Mouse (Mus musculus) myocyte (in vitro differentiated cells): Measurements from ENCODE around the gene Zer1. TPM values are rescaled to one million over a fixed set of nuclear protein-coding genes. Genes with fewer than 3 reads are reported as not detected.
A peak's percentile ranks its signal among the peaks of the same experiment; 100 is the strongest.

Experiments used
- H3K27me3 ChIP-seq: one replicate; pipeline ENCODE4 v1.6.1; 2011; ENCODE audit not compliant: control insufficient read depth, insufficient read depth, insufficient read length
- H3K36me3 ChIP-seq: one replicate; pipeline ENCODE4 v1.6.1; 2011; ENCODE audit not compliant: control insufficient read depth, insufficient read depth
- H3K4me2 ChIP-seq: one replicate; pipeline ENCODE4 v1.6.1; 2011; ENCODE audit warnings: low read depth, control low read depth
- H3K4me3 ChIP-seq: one replicate; pipeline ENCODE4 v1.5.1; 2011; ENCODE audit warnings: mild to moderate bottlenecking, control low read depth, moderate library complexity
- H3K79me2 ChIP-seq: one replicate; pipeline ENCODE4 v1.6.1; 2011; ENCODE audit not compliant: control insufficient read depth, insufficient read depth
- H3ac ChIP-seq: one replicate; pipeline ENCODE4 v1.6.1; 2011; ENCODE audit not compliant: control insufficient read depth, insufficient read length
- CEBPB ChIP-seq: IDR thresholded peaks from 2 replicates; pipeline ENCODE4 v1.6.1; 2011; ENCODE audit warnings: mild to moderate bottlenecking, moderate library complexity; ENCODE audit not compliant: poor library complexity, insufficient read depth, severe bottlenecking
- E2F4 ChIP-seq: IDR thresholded peaks from one replicate; pipeline ENCODE4 v1.6.1; 2011; ENCODE audit warnings: mild to moderate bottlenecking, control low read depth, moderate library complexity; ENCODE audit not compliant: insufficient read depth
- MAX ChIP-seq: IDR thresholded peaks from one replicate; pipeline ENCODE4 v1.6.1; 2011; ENCODE audit warnings: low read depth, mild to moderate bottlenecking, control low read depth
- MYOD1 ChIP-seq, 3 experiments: IDR thresholded peaks; one replicate each; pipeline ENCODE4 v1.6.1; 2011; ENCODE audit warnings: control low read depth in 2 of 3, low read depth in 2 of 3, mild to moderate bottlenecking in 2 of 3, moderate library complexity in 1 of 3; ENCODE audit not compliant: insufficient read length in 2 of 3, control insufficient read depth in 1 of 3
- MYOG ChIP-seq, 3 experiments: IDR thresholded peaks; one replicate each; pipeline ENCODE4 v1.6.1; 2011; ENCODE audit warnings: control low read depth in 2 of 3, low read depth in 2 of 3, mild to moderate bottlenecking in 2 of 3; ENCODE audit not compliant: insufficient read length in 2 of 3, control insufficient read depth in 1 of 3, insufficient read depth in 1 of 3
- POLR2A ChIP-seq: IDR thresholded peaks from one replicate; pipeline ENCODE4 v1.6.1; 2011; ENCODE audit warnings: low read depth, mild to moderate bottlenecking, control low read depth, moderate library complexity; ENCODE audit not compliant: insufficient read length
- POLR2AphosphoS2 ChIP-seq: IDR thresholded peaks from one replicate; pipeline ENCODE4 v1.6.1; 2011; ENCODE audit warnings: low read depth, control low read depth; ENCODE audit not compliant: insufficient read length
- REST ChIP-seq: IDR thresholded peaks from one replicate; pipeline ENCODE4 v1.6.1; 2011; ENCODE audit warnings: mild to moderate bottlenecking, control low read depth, moderate library complexity; ENCODE audit not compliant: insufficient read depth, insufficient read length
- SRF ChIP-seq: IDR thresholded peaks from one replicate; pipeline ENCODE4 v1.6.1; 2011; ENCODE audit warnings: low read depth; ENCODE audit not compliant: control insufficient read depth, insufficient read length
- TCF12 ChIP-seq: IDR thresholded peaks from one replicate; pipeline ENCODE4 v1.6.1; 2011; ENCODE audit warnings: mild to moderate bottlenecking, control low read depth; ENCODE audit not compliant: poor library complexity, insufficient read depth, severe bottlenecking
- TCF3 ChIP-seq: IDR thresholded peaks from one replicate; pipeline ENCODE4 v1.6.1; 2011; ENCODE audit warnings: low read depth, control low read depth; ENCODE audit not compliant: insufficient read length
- USF1 ChIP-seq: IDR thresholded peaks from one replicate; pipeline ENCODE4 v1.6.1; 2011; ENCODE audit warnings: low read depth, mild to moderate bottlenecking, control low read depth, moderate library complexity
- polyA plus RNA-seq: library from polyadenylated mRNA; unstranded; fragments of >200 nt; fragmentation: generic; extraction: Trizol; gene quantifications from one replicate; pipeline ENCODE4 v1.2.1, GENCODE M21; 2012; ENCODE audit warnings: missing spikeins

Zer1 gene
- polyA plus RNA-seq, 1 experiment: 13.1 TPM

DNA sequence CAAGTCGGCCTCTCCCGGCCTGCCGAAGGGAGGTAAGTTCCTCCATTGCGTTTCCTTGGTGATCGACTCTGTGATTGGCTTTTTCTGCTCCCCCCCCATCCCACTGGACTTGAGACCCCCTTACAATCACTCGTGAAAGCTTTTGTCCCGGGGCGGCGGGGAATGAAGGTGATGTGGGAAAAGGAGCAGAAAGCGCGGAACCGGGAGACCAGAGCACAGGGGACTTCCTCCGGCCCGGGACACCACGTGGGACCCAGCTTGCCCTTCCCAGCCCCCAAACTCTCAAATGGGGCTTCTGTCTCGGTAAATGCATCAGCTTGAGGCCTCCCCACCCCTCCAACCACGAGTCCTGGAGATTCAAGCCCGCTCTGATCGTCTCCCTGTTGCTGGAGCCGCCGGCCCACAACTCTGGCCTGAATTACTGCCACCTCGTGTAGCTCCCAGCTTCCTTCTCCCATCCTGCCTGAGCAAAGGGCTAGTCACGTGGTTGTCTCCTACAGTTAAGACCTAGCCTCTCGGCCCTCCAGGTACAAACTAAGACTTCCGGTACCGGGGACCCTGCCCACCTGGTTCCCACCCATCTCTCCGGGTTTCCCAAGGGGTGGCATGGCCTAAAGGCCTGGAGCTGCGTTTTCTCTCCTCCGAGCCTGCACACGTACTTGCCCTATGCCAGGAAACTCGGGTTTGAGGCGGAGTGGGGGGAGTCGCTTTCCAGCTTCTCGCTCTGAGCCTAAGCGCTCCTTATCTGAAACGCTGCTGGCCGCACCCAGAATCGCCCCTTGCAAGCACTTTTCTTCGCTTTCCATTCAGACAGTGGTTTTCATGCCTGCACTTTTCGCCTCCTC lies 61.9 kb downstream of the Zer1 start:
- no peaks in the 10 kb centered on the region for H3K36me3 ChIP-seq
- TF ChIP-seq SRF: no peak
- peak; percentile 7 for TF ChIP-seq MAX
- TF ChIP-seq POLR2AphosphoS2: peak; percentile 80
- TF ChIP-seq POLR2A: peak; percentile 81
- no peak for TF ChIP-seq MYOD1 (IDR thresholded peaks at IDR 0.05; ENCODE audit: control insufficient read depth in 1 of 3, insufficient read length in 2 of 3, low read depth in 2 of 3)
- TF ChIP-seq USF1: peak; percentile 80
- TF ChIP-seq TCF12: no peak
- peak overlapping the region; percentile 89 for H3K4me2 ChIP-seq
- peak overlapping the region; percentile 74 for H3K4me3 ChIP-seq
- peak overlapping the region; percentile 58 for H3ac ChIP-seq
- no peaks in the 10 kb centered on the region for H3K27me3 ChIP-seq
- peaks cover 34% of the 10 kb centered on the region for H3K79me2 ChIP-seq

DNA sequence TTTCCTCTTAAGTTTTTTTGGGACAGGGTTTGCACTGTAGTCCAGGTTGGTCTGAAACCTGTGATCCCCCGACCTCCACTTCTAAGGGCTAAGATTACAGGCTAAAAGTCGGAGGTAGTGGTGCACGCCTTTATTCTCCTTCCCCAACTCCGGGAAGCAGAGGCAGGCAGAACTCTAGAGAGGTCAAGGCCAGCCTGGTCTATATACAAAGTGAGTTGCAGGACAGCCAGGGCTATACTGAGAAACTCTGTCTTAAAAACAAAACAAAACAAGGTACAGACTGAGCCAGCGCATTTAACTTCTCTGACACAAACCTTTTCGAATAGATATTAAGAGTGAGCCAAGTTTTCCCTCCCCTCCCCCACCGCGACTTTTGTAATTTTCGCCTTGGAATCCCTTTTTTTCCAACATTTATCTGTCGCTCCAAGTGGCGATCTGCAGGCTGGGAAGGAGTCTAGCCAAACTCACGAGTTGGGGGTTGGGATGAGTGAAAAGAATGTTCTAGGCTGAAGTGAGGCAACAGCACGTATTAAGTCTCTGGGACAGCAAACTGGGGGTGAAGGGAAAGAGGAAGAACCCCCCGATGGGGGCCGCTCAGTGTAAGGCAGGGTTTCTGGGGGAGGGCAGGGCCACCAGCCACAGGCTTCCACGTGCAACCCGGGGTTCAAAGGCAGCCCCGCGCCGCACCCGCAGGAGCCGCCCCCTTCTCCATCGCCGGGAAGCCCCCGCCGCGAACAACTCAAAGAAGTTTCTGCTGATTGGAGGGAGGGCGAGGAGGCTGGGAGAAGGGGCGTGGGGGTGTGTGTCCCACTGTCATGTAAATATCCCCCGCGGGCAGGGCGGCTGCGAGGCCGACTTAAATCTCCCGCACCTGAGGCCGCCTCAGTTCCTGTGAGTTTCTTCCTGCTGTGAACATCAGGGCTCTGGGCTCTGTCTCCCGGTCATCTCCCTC lies 62.9 kb downstream of the Zer1 start:
- no peak for TF ChIP-seq POLR2AphosphoS2
- no peak for TF ChIP-seq TCF3
- TF ChIP-seq POLR2A: no peak
- TF ChIP-seq SRF: no peak
- no peak for TF ChIP-seq REST
- no peak for TF ChIP-seq USF1
- TF ChIP-seq TCF12: no peak
- TF ChIP-seq MAX: no peak
- no peak for TF ChIP-seq CEBPB
- TF ChIP-seq MYOD1 (IDR thresholded peaks at IDR 0.05; ENCODE audit: control insufficient read depth in 1 of 3, insufficient read length in 2 of 3, low read depth in 2 of 3): no peak
- TF ChIP-seq MYOG (IDR thresholded peaks at IDR 0.05; ENCODE audit: control insufficient read depth in 1 of 3, insufficient read depth in 1 of 3, insufficient read length in 2 of 3, low read depth in 2 of 3): no peak
- TF ChIP-seq E2F4: no peak
- Histone ChIP-seq H3K79me2 (peaks cover 30% of the 10 kb centered on the region), H3K4me2 (peak overlapping the region; percentile 89), H3K36me3 (no peaks in the 10 kb centered on the region), H3K4me3 (peak overlapping the region; percentile 74), H3ac (peak overlapping the region; percentile 58), H3K27me3 (no peaks in the 10 kb centered on the region)

DNA sequence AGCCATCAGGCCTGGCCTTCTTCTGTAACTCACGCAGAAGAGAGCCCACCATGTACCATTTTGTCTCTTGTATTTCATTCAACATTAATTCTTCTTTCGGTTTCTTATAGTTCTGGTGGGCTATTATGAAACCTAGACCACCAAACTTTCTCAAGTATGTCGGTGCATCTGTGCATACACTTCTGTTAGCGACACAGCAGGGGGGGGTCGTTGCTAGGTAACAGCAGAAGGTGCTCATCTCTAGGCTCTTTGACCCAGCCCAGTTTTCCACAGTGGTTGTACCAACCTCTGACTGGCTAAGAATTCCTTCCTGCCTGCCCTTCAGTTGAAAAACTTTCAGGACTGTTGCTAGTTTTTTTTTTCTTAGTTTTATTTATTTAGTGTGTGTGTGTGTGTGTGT lies 66.0 kb downstream of the Zer1 start:
- H3K27me3 ChIP-seq: no peaks in the 10 kb centered on the region
- no peak for TF ChIP-seq USF1
- TF ChIP-seq MAX: no peak
- TF ChIP-seq POLR2A: no peak
- TF ChIP-seq TCF3: no peak
- no peak for TF ChIP-seq CEBPB
- TF ChIP-seq SRF: no peak
- TF ChIP-seq MYOD1 (IDR thresholded peaks at IDR 0.05; ENCODE audit: control insufficient read depth in 1 of 3, insufficient read length in 2 of 3, low read depth in 2 of 3): no peak
- no peak for TF ChIP-seq MYOG (IDR thresholded peaks at IDR 0.05; ENCODE audit: control insufficient read depth in 1 of 3, insufficient read depth in 1 of 3, insufficient read length in 2 of 3, low read depth in 2 of 3)
- TF ChIP-seq TCF12: no peak
- TF ChIP-seq E2F4: no peak
- no peak for TF ChIP-seq POLR2AphosphoS2
- TF ChIP-seq REST: no peak
- H3ac ChIP-seq: no peak overlapping the region

DNA sequence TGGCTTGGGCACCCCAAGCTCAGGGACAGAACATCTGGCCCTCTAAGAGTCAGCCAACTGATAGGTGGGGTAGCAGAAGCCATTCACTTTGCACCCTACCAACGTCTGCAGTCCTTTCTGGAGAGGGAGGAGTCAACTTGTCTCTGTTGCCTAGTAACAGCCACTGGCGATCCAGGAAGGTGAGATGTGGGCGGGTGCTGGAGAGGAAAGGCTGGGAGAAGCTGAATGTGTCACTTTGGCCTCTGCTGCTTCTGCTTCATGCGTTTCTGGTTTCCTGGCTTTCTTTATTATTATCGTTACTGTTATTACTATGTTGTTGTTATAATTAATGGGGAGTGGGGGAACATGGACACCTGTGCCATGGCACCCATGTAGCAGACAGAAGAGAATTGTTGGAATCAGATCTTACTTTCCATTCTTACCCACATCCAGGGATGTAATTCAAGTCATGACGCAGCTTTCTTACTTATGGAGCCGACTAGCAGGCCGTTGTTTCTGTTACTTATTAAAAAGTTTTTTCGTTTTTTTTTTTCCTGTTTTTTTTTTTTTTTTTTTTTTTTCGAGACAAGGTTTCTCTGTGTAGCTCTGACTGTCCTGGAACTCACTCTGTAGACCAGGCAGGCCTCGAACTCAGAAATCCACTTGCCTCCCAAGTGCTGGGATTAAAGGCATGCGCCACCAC lies 67.0 kb downstream of the Zer1 start, which contains the start of gene Set:
TSS of gene Set (plus strand) at position 156 of the 682 bp plus-strand sequence.
- Histone ChIP-seq H3K79me2 (no peaks in the 10 kb centered on the region), H3K4me3 (no peak within 1 kb of the TSS)
- TF ChIP-seq E2F4 (no peak), POLR2AphosphoS2 (no peak), USF1 (no peak), TCF3 (no peak), MYOG (IDR thresholded peaks at IDR 0.05; ENCODE audit: control insufficient read depth in 1 of 3, insufficient read depth in 1 of 3, insufficient read length in 2 of 3, low read depth in 2 of 3) (no peak), TCF12 (no peak)

More for the DNA sequence above, 66.0 kb downstream of the Zer1 start:
- Histone ChIP-seq H3K4me3 (no peak overlapping the region), H3K36me3 (no peaks in the 10 kb centered on the region), H3K79me2 (peaks cover 6% of the 10 kb centered on the region), H3K4me2 (no peak overlapping the region)

More for the DNA sequence above, 67.0 kb downstream of the Zer1 start, which contains the start of gene Set:
- no peak within 1 kb of the TSS for H3ac ChIP-seq
- H3K36me3 ChIP-seq: no peaks in the 10 kb centered on the region
- no peak within 1 kb of the TSS for H3K4me2 ChIP-seq
- no peaks in the 10 kb centered on the region for H3K27me3 ChIP-seq
